In genomic region chr2:105117669-105118068, GRCm38 (mm10) we compare ENCODE assay signal across 41 mouse cellular contexts. TPM values are rescaled to one million over a fixed set of nuclear protein-coding genes. Genes with fewer than 3 reads are reported as not detected.
"Had no signal": no experiment of that assay in that cellular context is flagged by ENCODE, and none has a peak within 500 bp of the region (broad histone marks: within the 10 kb centered on the region; RNA-seq: fewer than 3 reads in every experiment).

No protein-coding gene starts in this region.

- H3K4me3 ChIP-seq: heart, adult 2 months; heart, embryonic 13.5 days; heart, embryonic 15.5 days; hindbrain, embryonic 13.5 days; hindbrain, embryonic 15.5 days; limb, embryonic 13.5 days; limb, embryonic 15.5 days; liver, embryonic 12.5 days had no signal

- ATAC-seq: forebrain, postnatal 0 days; hindbrain, postnatal 0 days; intestine, embryonic 16.5 days; liver, embryonic 12.5 days had no signal

- H3K36me3 ChIP-seq: heart, embryonic 13.5 days; heart, embryonic 15.5 days; hindbrain, embryonic 13.5 days; hindbrain, embryonic 15.5 days; limb, embryonic 13.5 days; limb, embryonic 15.5 days; liver, embryonic 12.5 days had no signal

- H3K27ac ChIP-seq: heart, adult 2 months; heart, embryonic 13.5 days; heart, embryonic 15.5 days; hindbrain, embryonic 13.5 days; hindbrain, embryonic 15.5 days; hindbrain, postnatal 0 days; limb, embryonic 13.5 days; limb, embryonic 15.5 days; liver, embryonic 12.5 days; liver, embryonic 14.5 days had no signal

- H3K4me2 ChIP-seq: heart, embryonic 11.5 days; heart, embryonic 13.5 days; heart, embryonic 15.5 days; hindbrain, embryonic 13.5 days; hindbrain, embryonic 15.5 days; limb, embryonic 13.5 days; limb, embryonic 15.5 days; liver, embryonic 12.5 days had no signal

- DNase-seq: forebrain, postnatal 0 days; gastrocnemius, postnatal 14 days; gastrocnemius, postnatal 36 days; heart, adult 2 months; heart, postnatal 14 days; heart, postnatal 36 days; kidney, adult 11 months; kidney, postnatal 10 days; kidney, postnatal 25 days; layer of hippocampus, adult 9-11 months; layer of hippocampus, postnatal 36 days; left cerebral cortex, postnatal 4 days had no signal

- H3K9ac ChIP-seq: forebrain, postnatal 0 days; heart, embryonic 13.5 days; heart, embryonic 15.5 days; hindbrain, embryonic 13.5 days; hindbrain, embryonic 15.5 days; limb, embryonic 13.5 days; limb, embryonic 15.5 days; liver, embryonic 12.5 days; liver, embryonic 14.5 days had no signal

- H3K4me1 ChIP-seq: hindbrain, embryonic 15.5 days; limb, embryonic 13.5 days had no signal

- H3K9me3 ChIP-seq: heart, embryonic 13.5 days; heart, embryonic 15.5 days; hindbrain, embryonic 13.5 days; hindbrain, embryonic 15.5 days; limb, embryonic 13.5 days; limb, embryonic 15.5 days; liver, embryonic 12.5 days had no signal

RNA-seq across cellular contexts. Expression of gene Wt1, which starts 8.7 kb away (rescaled TPM):
- total RNA-seq: gastrocnemius, adult 8-10 months; gastrocnemius, postnatal 14 days; hematopoietic stem cell, adult 5-6 weeks; layer of hippocampus, adult 8-10 months; layer of hippocampus, postnatal 36 days had no signal

RNA-seq across cellular contexts. Expression of gene Gm11060, which starts 25.9 kb away (rescaled TPM):
- total RNA-seq: forebrain, postnatal 0 days; gastrocnemius, adult 18-20 months; gastrocnemius, adult 8-10 months; gastrocnemius, postnatal 14 days; gastrocnemius, postnatal 36 days; heart, adult 2 months; heart, postnatal 14 days; heart, postnatal 36 days; hematopoietic stem cell, adult 5-6 weeks; hindbrain, postnatal 0 days; layer of hippocampus, adult 18-20 months; layer of hippocampus, adult 8-10 months; layer of hippocampus, postnatal 14 days; layer of hippocampus, postnatal 36 days; left cerebral cortex, adult 18-20 months; left cerebral cortex, adult 8-10 months; left cerebral cortex, postnatal 10 days; left cerebral cortex, postnatal 25 days; left cerebral cortex, postnatal 4 days; liver, adult 2 months had no signal
- polyA plus RNA-seq: forebrain, postnatal 0 days; gonadal fat pad, adult 2 months; heart, adult 2 months; heart, embryonic 11.5 days; heart, embryonic 13.5 days; heart, embryonic 15.5 days; heart, postnatal 0 days; hindbrain, embryonic 11.5 days; hindbrain, embryonic 13.5 days; hindbrain, embryonic 15.5 days; hindbrain, postnatal 0 days; intestine, embryonic 14.5 days; intestine, embryonic 16.5 days; large intestine, adult 2 months; limb, embryonic 11.5 days; limb, embryonic 13.5 days; limb, embryonic 15.5 days; liver, adult 2 months; liver, embryonic 12.5 days; liver, embryonic 14.5 days; liver, embryonic 16.5 days had no signal
